Mouse (Mus musculus) cerebral cortex, adult 2 months (tissue): Measurements from ENCODE around the gene Trappc6b.

Experiments used
- WGBS: fragments of 180-500 bp; shearing (Covaris S2); methylation state at CpG from one replicate; pipeline ENCODE4 v1.1.7; 2018; 5-methylcytosine and 5-hydroxymethylcytosine counted together

Gene Trappc6b

DNA sequence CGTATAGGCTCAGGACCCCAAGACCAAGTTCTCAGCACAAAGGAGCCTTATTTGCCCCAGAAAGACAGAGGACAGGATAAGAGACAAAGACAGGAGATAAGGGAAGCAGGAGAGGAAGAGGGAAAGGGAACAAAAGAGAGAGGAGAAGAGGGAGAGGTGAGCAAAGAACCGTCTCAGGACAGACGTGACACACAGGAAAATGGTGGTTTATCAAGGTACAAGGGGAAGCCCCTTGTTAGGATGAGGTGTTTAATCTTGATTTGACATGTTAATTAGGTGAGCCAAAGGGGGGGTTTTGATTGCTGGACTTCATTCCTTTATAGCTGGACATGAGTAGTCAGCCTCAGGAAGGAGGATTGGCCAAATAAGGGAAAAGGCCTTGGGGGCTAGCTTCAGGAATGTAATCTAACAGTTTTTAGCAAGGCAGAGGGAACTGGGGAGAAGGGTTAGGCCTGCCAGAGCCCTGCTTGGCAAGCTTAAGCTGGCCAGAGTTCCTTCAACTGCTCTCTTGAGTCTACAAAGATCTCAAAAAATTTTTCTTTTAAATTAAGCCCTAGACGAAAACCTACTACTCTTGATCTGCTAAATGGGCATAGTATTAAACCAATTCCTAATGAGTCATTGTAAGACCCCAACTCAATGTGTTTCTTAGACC, 5.9 kb downstream of the Trappc6b start:
- WGBS, result 73% methylated on average over 4 of the region's 4 CpGs

DNA sequence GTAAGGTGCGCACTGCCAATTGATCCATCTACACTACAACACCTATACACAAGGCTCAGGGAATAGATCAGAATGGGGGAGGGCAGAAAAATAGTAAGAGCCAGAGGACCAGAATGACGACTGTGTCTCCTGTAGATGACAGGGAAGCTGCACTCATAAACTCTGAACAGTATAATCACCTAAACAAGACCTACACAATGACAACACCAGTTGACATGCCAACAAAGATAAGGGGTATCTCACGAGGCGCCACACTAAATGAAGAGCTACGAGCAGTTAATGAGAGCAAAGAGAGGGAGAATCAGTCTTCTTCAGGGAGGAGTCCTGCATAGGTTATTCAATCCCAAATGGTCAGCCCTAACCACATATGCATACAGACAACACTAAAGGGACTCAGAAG, 8.1 kb downstream of the Trappc6b start:
- 94% methylated on average over 5 of the region's 5 CpGs for WGBS

DNA sequence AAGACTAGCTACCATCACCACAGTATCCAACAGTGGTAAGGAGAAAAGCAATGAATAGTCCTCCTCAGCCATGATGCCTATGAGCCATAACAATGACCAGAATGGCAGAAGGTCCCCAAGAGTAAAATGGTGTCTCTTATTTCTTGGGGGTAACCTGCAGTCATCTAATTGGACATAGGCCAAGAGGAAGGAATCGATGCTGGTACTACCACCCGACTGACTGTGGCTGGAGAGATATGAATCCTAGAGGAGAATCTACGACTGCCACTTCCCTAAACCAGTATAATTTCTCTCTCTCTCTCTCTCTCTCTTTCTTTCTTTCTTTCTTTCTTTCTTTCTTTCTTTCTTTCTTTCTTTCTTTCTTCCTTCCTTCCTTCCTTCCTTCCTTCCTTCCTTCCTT, 8.8 kb downstream of the Trappc6b start:
- 90% methylated on average over 3 of the region's 3 CpGs for WGBS

DNA sequence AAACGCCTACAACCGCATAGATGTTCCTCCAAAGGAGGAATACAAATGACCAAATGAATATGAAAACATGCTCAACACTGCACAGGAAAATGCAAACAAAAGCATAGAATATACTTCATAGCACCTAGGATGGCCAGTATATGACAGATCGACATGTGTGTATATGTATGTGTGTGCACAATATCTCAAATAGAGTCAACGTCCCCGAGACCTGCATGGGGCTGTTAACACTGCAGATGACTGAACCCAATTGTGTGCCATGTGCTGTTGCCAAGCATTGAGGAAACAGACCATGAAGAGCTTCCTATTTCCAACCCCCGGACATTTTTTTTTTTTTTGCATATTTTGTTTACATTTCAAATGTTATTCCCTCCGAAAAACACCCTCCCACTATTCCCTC, 20.4 kb downstream of the Trappc6b start:
- 30% methylated on average over 7 of the region's 7 CpGs for WGBS

DNA sequence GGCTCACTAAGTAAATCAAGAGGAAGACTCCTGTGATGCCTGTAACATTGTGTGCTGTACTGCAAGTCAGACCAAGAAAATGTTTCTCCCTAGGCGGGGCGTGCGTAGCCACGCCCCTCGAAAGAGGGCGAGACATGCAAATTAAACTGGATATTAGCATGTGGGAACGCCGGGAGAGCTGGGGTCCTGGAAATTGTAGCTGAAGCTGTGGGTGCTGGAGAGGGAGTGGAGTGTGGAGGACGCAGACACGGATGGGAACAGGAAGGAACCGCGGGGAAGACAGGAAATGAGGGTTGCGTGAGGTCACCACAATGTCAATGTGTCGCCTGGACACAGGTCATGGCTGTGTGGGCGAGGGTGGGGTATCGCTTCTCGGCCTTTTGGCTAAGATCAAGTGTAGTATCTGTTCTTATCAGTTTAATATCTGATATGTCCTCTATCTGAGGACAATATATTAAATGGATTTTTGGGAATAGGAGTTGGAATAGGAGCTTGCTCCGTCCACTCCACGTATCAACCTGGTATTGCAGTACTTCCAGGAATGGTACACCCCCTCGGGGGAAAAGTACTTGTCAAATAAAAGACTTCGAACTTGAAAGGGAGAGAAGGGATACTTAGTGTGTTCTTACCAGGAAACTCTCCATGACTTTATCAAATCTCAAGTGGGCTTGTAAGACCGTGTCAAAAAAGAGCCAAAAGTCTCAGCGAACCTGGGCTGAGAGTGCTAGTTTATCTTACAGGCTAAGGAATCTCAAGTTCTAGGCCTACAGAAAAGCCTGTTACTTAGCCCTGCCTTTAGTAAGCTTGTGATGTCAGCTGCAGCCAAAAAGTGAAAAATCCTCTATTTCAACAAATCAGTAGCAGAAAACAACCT, 21.1 kb downstream of the Trappc6b start:
- WGBS, result 20% methylated on average over 23 of the region's 23 CpGs

DNA sequence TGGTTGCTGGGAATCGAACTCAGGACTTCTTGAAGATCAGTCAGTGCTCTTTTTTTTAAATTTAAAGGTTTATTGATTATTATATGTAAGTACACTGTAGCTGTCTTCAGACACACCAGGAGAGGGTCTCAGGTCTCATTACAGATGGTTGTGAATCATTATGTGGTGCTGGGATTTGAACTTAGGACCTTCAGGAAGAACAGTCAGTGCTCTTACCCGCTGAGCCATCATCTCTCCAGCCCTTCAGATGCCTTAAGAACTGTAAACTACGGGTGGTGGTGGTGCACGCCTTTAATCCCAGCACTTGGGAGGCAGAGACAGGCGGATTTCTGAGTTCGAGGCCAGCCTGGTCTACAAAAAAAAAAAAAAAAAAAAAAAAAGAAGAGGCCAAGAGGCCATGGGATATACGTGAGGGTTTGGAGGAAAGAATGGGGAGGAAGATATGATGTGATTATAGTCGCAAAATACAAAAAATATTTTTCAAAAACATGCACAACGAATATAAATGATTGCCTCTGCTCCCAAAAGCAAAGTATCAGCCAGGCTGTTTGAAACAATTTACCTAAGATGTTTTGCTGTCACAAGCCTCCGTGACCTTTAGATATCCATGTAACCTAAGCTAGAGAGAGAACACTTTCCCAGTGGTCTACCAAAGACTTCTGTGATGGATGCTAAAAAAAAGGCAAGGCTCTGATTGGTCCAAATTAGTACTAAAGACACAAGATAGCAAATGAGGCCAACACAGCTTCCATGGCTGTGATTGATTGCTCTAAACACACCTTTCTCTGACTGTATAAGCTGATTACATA, 21.9 kb downstream of the Trappc6b start:
- WGBS, result 73% methylated on average over 10 of the region's 10 CpGs

DNA sequence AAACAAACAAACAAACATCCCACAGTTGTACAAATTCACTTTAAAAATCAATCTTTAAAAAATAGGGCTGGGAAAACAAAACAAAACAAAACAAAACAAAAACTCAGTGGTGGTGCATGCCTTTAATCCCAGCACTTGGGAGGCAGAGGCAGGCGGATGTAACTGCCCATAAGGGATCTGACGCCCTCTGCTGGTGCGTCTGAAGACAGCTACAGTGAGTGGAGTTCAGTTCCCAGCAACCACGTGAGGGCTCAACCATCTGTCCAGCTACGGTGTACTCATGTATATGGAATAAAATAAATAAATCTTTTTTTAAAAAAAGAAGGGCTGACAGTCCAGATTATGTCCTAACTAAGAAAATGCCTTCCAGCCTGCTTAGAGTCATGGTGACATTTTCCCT, 29.2 kb downstream of the Trappc6b start:
- WGBS, result 61% methylated on average over 5 of the region's 5 CpGs

DNA sequence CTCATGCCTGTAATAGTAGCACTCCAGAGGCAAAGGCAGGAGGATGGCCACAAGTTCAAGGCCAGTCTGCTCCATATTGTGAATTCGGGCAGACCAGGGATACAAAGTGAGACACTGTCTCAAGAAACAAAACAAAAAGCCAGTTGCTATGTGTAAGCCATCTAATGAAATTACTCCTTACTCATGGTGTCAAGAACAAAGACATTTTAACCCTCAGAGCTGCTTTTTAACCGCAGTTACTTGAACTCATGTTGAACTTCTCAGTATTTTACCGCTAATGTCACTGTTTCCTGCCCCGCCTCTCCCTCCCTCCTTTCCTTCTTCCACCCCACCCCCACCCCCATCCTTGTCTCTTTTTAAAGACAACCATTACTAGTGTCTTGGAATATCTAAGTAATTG, 40.0 kb downstream of the Trappc6b start:
- WGBS, result 92% methylated on average over 4 of the region's 4 CpGs

DNA sequence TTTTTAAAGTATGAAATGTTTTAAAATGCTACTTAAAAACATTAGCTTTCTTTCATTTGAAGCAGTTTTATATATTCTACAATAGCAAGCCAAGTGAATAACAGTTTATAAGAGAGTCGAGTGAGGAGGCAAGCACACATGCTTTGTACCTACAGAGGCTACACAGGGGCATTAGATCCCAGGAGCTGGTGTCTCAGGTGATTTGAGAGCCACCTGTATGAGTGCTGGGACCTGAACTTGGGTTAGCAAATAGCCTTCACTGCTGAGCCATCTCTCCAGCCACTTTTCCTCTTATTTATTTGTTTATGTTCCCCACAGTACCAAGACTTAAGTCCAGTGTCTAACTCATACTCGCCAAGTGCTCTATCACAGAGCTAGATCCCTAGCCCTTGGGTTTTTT, 41.4 kb downstream of the Trappc6b start:
- 91% methylated on average over 2 of the region's 2 CpGs for WGBS

DNA sequence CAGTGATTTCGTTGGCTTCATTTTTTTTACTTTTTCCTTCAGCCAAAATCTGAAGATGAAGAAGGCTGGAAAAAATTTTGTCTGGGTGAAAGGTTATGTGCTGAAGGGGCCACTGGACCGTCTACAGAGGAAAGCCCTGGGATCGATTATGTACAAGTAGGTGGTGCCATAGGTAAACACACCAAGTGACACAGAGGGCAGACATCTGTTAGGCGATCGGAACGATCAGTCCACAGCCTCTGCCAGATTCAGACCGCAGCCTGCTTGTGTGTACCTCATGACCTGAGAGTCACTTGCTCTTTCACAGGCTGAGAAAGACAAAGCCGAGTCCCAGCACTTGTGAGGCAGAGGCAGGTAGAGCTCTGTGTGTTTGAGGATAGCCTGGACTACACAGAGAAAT, 43.3 kb downstream of the Trappc6b start:
- WGBS, result 90% methylated on average over 8 of the region's 8 CpGs

DNA sequence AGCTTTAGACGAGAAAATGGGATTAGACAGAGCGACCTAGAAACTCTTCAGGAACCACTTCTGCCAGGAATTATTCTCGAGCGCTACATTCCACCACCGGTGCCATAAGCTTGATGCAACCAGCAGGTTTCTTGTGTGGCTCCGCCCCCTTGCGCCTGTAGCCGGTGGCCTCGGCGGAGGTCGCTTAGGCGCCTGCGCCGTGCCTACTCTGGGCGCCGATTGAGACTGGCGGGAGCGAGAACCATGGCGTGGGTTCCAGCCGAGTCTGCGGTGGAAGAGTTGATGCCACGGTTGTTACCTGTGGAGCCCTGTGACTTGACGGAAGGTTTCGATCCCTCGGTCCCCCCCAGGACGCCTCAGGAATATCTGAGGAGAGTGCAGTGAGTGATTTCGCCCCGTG, 48.0 kb downstream of the Trappc6b start, which contains the start of gene Gemin2:
Gemin2 (plus strand) TSS at position 160 of the 400 bp plus-strand sequence.
- under 1% methylated on average over 28 of the region's 28 CpGs for WGBS

DNA sequence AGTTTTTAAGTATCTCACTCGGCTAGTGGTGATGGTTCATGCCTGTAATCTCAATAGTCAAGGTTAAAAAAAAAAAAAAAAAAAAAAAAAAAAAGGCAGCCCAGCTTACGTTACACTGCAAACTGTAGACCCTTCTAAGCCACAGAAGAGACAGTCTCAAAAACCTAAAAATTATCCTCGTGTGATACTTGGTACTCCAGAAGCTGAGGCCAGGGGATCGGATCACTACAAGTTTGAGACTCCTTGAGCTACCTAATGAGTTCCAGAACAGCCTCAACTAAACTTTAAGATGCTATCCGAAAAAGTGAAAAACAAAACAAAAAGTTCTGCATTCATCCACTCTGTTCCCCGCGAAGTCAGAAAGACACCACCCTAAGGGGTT, 48.6 kb downstream of the Trappc6b start:
- under 1% methylated on average over 7 of the region's 7 CpGs for WGBS

DNA sequence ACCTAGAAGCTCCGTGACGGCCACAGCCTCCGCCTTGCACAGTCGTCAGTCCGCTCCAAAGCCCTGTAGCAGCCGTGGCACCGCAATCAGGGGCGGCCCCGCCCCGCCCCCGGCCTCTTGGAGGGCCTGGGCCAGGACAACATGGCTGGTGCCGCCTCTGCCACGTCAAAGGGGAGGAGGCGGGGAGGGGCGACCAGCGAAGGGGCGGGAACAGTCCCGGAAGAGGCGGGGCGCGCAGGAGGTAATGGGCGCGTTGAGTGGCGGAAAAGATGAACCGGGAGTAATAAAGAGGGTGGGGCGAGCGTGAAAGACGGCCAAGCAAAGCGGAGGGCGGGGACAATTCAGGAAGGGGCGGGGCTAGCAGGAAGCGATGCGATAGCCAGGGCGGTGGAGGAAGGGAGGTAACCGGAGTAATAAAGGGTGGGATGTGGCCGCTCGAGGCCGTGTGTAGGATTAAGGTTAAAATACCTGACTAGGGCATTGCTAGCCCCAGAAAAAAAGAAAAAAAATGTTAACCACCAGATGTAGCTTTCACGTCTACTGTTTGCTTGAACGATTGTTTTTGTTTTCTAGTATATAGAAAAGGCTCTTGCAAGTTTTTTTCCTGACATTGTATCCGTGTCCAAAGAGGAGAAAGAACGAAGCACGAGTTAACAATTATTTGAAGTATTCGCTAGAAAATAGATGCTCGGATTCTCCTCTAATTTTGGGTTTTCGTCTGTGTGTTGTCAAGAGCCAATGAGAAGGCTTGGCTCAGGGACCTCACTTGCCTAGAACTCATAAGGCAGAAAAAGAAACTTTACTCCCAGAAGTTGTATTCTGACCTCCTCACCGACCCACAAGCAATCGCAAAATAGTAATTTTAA, 49.2 kb downstream of the Trappc6b start, which contains the start of gene Sec23a:
Sec23a (minus strand) TSS at position 174 of the 866 bp plus-strand sequence.
- under 1% methylated on average over 48 of the region's 48 CpGs for WGBS

DNA sequence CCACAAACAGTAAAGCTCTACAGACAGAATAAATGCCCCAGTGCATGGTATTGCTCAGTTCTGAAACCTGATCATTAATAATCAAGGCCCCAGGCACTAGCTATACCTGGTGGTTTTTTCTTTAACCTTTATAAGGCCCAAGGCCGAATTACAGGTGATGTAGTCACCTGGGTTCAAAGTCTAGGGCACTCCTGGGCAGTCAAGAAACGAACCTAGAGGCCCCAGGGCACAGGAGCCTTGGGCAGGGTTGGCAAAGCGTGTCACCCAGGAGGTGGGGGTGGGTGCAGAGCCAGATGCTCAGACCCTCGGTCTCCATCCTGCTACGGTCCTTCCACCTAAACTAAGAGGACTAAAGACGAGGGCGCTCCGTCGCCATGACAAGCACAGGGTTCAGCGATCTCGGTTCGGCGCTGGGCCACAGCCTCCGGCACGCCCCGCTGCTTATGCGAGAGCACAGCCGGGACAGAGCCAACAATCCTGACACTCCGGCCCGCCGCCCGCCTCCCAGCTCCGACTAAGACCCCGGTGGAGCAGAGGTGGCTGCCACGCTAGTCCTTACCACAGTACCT, 49.9 kb downstream of the Trappc6b start:
- WGBS, result 2% methylated on average over 25 of the region's 25 CpGs

DNA sequence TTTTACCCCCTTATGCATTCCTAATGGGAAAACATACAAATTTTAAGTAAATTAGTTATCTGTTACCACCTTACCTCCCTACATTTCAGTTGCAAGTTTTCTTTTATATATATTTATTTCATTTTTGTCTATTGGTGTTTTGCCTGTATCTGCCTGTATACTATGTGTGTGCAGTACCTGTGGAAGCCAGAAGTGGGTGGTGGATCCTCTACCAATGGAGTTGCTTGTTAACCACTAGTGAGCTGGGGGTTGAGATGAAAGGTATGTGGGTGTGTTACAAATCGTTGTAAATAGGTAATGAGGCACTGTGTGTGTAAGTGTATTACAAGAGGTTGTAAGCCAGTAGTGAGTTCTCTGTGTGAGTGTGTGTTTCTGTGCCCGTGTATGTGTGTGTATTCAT, 50.8 kb downstream of the Trappc6b start:
- WGBS, result 43% methylated on average over 2 of the region's 2 CpGs
